Mouse (Mus musculus) kidney, adult 2 months (tissue): ENCODE measurements around the gene Dlx6.

Source experiments
- CTCF ChIP-seq: fragments of 200-500 bp; conservative IDR thresholded peaks from 2 replicates; pipeline ENCODE4 v1.5.1; 2011; ENCODE audit warnings: low read depth, mild to moderate bottlenecking, control low read depth, low read length, moderate library complexity, mixed read lengths; ENCODE audit not compliant: insufficient read depth, insufficient read length
- POLR2A ChIP-seq: fragments of 200-500 bp; IDR thresholded peaks from one replicate; pipeline ENCODE4 v1.6.1; 2011; ENCODE audit warnings: low read depth, low read length, control low read depth

- TF ChIP-seq CTCF (no peak), POLR2A (no peak)
These were observed 46.5 kb downstream of the Dlx6 start for GRCm38 (mm10) chr6:6909586-6909985.
